Mouse (Mus musculus) midbrain, embryonic 10.5 days (tissue): Measurements from ENCODE around the gene Gfi1. TPM values are rescaled to one million over a fixed set of nuclear protein-coding genes. Genes with fewer than 3 reads are reported as not detected.

ENCODE experiments used
- DNase-seq: peaks from one replicate; pipeline ENCODE4 v3.0.0-alpha.2; 2017; ENCODE audit warnings: low spot score
- H3K27ac ChIP-seq: fragments of 300-500 bp; sonication (generic); replicated peaks from 2 replicates; pipeline ENCODE4 v1.5.1; 2016; ENCODE audit warnings: mild to moderate bottlenecking
- H3K27me3 ChIP-seq: fragments of 300-500 bp; sonication (generic); 2 replicates; pipeline ENCODE4 v1.6.1; 2016; ENCODE audit warnings: low read depth, mild to moderate bottlenecking; ENCODE audit not compliant: poor library complexity, severe bottlenecking
- H3K36me3 ChIP-seq: fragments of 300-500 bp; sonication (generic); 2 replicates; pipeline ENCODE4 v1.6.1; 2016; ENCODE audit warnings: mild to moderate bottlenecking, moderate library complexity
- H3K4me1 ChIP-seq: fragments of 300-500 bp; sonication (generic); 2 replicates; pipeline ENCODE4 v1.6.1; 2016
- H3K4me3 ChIP-seq: fragments of 300-500 bp; sonication (generic); 2 replicates; pipeline ENCODE4 v1.5.1; 2016; ENCODE audit warnings: mild to moderate bottlenecking, moderate library complexity
- H3K9me3 ChIP-seq: fragments of 300-500 bp; sonication (generic); replicated peaks from 2 replicates; pipeline ENCODE4 v1.6.1; 2016; ENCODE audit warnings: mild to moderate bottlenecking
- WGBS: fragments of 180-500 bp; shearing (Covaris S2); methylation state at CpG from one replicate; pipeline ENCODE4 v1.1.7; 2016; 5-methylcytosine and 5-hydroxymethylcytosine counted together
- polyA plus RNA-seq: library from polyadenylated mRNA; unstranded; fragments of >200 nt; fragmentation: Nextera tagmentation; extraction: Ambion mirVana; gene quantifications from 2 replicates; pipeline ENCODE4 v1.2.1, GENCODE M21; 2016

The Gfi1 gene
- polyA plus RNA-seq = not detected in 2 replicates

GRCm38 (mm10) chr5:107725435-107726261 is at the start of gene Gfi1:
TSS of gene Gfi1 (minus strand) at chr5:107726036.
- DNase-seq = peak; percentile 57
- Histone ChIP-seq H3K4me1 (peaks cover 54% of the 10 kb centered on the region), H3K27me3 (peaks cover 100% of the 10 kb centered on the region), H3K4me3 (peak within 1 kb of the TSS; percentile 48), H3K36me3 (no peaks in the 10 kb centered on the region), H3K27ac (no peak within 1 kb of the TSS; the same call in 1 of the 2 replicates), H3K9me3 (no peaks in the 10 kb centered on the region)
- WGBS = under 1% methylated on average over 41 of the region's 41 CpGs

DNA sequence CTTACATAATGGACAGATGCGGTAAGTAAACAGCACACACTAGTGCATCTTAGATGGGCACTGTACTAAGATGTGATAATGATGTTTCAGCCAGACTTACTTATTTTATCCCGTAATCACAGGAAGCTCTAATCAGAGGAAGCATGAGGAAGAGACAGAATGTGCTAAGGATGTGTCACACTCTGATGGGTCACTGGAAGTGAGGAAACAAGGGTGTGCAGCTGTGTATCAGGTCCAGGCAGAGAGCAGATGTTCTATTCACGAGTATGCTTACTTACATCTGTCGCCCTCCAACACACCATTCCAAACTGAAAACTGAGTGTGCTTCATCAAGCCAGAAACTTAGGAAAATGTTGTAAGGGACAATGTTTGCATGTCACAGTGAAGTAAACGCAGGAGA is 46.2 kb upstream of the Gfi1 start:
- Histone ChIP-seq H3K36me3 (peaks cover 14% of the 10 kb centered on the region), H3K27ac (no peak overlapping the region), H3K9me3 (peaks cover 8% of the 10 kb centered on the region), H3K4me3 (no peak overlapping the region), H3K27me3 (no peaks in the 10 kb centered on the region), H3K4me1 (no peaks in the 10 kb centered on the region)
- WGBS = 91% methylated on average over 5 of the region's 5 CpGs
- no peak for DNase-seq

DNA sequence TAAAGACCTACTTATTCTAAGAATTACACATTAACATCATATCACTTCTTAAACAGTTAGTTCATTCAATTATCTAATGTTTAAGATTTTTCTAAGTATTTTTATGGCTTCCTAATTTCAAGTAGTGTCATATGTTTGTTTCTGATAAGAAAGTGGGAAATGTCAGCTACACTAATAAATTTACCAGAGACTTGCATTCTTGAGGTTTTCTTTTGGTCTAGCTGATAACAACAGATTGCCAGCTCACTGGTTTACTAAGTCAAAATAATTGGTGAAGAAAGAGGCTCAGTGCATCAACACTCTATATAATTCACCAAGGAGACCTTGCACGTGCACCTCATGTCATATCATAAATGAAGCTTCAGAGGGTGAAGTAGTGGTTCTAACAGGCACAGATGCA is 42.4 kb upstream of the Gfi1 start:
- H3K27ac ChIP-seq = no peak overlapping the region
- no peaks in the 10 kb centered on the region for H3K4me1 ChIP-seq
- no peak overlapping the region for H3K4me3 ChIP-seq
- 98% methylated on average over 1 of the region's 1 CpGs for WGBS
- peaks cover 17% of the 10 kb centered on the region for H3K36me3 ChIP-seq
- DNase-seq = no peak
- peaks cover 8% of the 10 kb centered on the region for H3K9me3 ChIP-seq
- H3K27me3 ChIP-seq = no peaks in the 10 kb centered on the region

DNA sequence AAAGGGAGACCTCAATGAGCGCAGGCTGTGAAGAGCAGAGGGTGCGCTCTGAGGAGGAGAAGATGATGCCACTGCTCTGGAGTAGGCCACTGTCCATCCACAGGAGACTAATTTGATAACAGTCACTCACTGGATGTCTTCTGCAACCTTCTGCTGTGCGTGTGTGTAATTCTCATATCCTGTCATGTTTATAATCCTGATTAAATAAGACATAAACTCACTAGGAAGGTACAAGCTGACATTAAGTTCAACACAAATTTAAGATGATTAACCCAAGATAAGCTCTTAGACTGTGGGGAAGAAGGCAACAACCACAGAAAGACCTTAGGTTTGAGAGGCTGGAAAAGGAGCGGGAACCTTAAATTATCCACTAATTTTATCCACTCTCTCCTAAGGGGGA is 40.1 kb upstream of the Gfi1 start:
- Histone ChIP-seq H3K27me3 (no peaks in the 10 kb centered on the region), H3K4me1 (no peaks in the 10 kb centered on the region), H3K9me3 (peaks cover 8% of the 10 kb centered on the region), H3K4me3 (no peak overlapping the region), H3K36me3 (peaks cover 20% of the 10 kb centered on the region), H3K27ac (no peak overlapping the region)
- 95% methylated on average over 4 of the region's 4 CpGs for WGBS
- DNase-seq = no peak

- H3K4me3 ChIP-seq = no peak overlapping the region
- no peaks in the 10 kb centered on the region for H3K27me3 ChIP-seq
- peaks cover 20% of the 10 kb centered on the region for H3K36me3 ChIP-seq
- 94% methylated on average over 1 of the region's 1 CpGs for WGBS
- H3K4me1 ChIP-seq = no peaks in the 10 kb centered on the region
- peaks cover 8% of the 10 kb centered on the region for H3K9me3 ChIP-seq
- no peak for DNase-seq
- H3K27ac ChIP-seq = no peak overlapping the region
Measured at GRCm38 (mm10) chr5:107764486-107764885, 38.6 kb upstream of the Gfi1 start.

DNA sequence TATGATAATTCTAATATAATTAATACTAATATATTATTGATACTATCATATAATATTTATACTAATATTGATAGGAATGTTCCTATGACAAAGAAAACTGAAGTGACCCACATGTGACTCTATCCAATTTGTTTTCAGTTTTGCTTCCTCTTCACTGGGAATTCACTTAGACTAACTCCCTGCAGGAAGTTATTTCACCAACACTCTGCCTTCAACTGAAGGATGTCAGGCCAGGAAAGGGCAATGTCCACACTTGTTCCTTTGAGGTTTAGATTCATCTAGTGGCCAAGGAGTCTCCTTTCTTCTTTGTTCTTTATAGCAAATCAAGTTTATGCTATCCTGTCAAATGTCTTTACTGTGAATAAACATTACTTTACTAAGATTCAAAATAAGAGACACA is 37.8 kb upstream of the Gfi1 start:
- peaks cover 8% of the 10 kb centered on the region for H3K9me3 ChIP-seq
- no peak for DNase-seq
- H3K27me3 ChIP-seq = no peaks in the 10 kb centered on the region
- no peak overlapping the region for H3K4me3 ChIP-seq
- H3K27ac ChIP-seq = no peak overlapping the region
- H3K4me1 ChIP-seq = no peaks in the 10 kb centered on the region
- peaks cover 20% of the 10 kb centered on the region for H3K36me3 ChIP-seq

GRCm38 (mm10) chr5:107759121-107759520 is 33.3 kb upstream of the Gfi1 start:
- Histone ChIP-seq H3K27me3 (no peaks in the 10 kb centered on the region), H3K9me3 (no peaks in the 10 kb centered on the region), H3K4me1 (no peaks in the 10 kb centered on the region), H3K36me3 (peaks cover 10% of the 10 kb centered on the region; the same call in 1 of the 2 replicates), H3K27ac (no peak overlapping the region), H3K4me3 (no peak overlapping the region)
- 77% methylated on average over 5 of the region's 5 CpGs for whole genome bisulfite sequencing
- DNase-seq = no peak

- no peak overlapping the region for H3K4me3 ChIP-seq
- H3K27ac ChIP-seq = no peak overlapping the region
- no peaks in the 10 kb centered on the region for H3K27me3 ChIP-seq
- no peaks in the 10 kb centered on the region for H3K4me1 ChIP-seq
- 73% methylated on average over 2 of the region's 2 CpGs for WGBS
- no peaks in the 10 kb centered on the region for H3K9me3 ChIP-seq
- DNase-seq = no peak
- H3K36me3 ChIP-seq = peaks cover 10% of the 10 kb centered on the region; the same call in 1 of the 2 replicates
Measured at GRCm38 (mm10) chr5:107756072-107756471, 30.2 kb upstream of the Gfi1 start.

- 94% methylated on average over 1 of the region's 1 CpGs for WGBS
- no peak for DNase-seq
- Histone ChIP-seq H3K4me1 (peaks cover 11% of the 10 kb centered on the region), H3K4me3 (no peak overlapping the region), H3K9me3 (no peaks in the 10 kb centered on the region), H3K27ac (no peak overlapping the region), H3K27me3 (no peaks in the 10 kb centered on the region), H3K36me3 (peaks cover 10% of the 10 kb centered on the region; the same call in 1 of the 2 replicates)
Measured at GRCm38 (mm10) chr5:107754740-107755139, 28.9 kb upstream of the Gfi1 start.

- Histone ChIP-seq H3K27me3 (no peaks in the 10 kb centered on the region), H3K4me1 (peaks cover 16% of the 10 kb centered on the region), H3K27ac (no peak overlapping the region), H3K9me3 (no peaks in the 10 kb centered on the region), H3K36me3 (peaks cover 10% of the 10 kb centered on the region; the same call in 1 of the 2 replicates), H3K4me3 (no peak overlapping the region)
- DNase-seq = no peak
- WGBS = 97% methylated on average over 7 of the region's 7 CpGs
Measured at GRCm38 (mm10) chr5:107753656-107754055, 27.8 kb upstream of the Gfi1 start.

GRCm38 (mm10) chr5:107749229-107749916 is 23.5 kb upstream of the Gfi1 start:
- 80% methylated on average over 9 of the region's 9 CpGs for WGBS
- no peak overlapping the region for H3K27ac ChIP-seq
- no peaks in the 10 kb centered on the region for H3K27me3 ChIP-seq
- DNase-seq = no peak
- H3K36me3 ChIP-seq = peaks cover 9% of the 10 kb centered on the region; the same call in 1 of the 2 replicates
- H3K9me3 ChIP-seq = no peaks in the 10 kb centered on the region
- H3K4me1 ChIP-seq = peaks cover 16% of the 10 kb centered on the region
- no peak overlapping the region for H3K4me3 ChIP-seq

DNA sequence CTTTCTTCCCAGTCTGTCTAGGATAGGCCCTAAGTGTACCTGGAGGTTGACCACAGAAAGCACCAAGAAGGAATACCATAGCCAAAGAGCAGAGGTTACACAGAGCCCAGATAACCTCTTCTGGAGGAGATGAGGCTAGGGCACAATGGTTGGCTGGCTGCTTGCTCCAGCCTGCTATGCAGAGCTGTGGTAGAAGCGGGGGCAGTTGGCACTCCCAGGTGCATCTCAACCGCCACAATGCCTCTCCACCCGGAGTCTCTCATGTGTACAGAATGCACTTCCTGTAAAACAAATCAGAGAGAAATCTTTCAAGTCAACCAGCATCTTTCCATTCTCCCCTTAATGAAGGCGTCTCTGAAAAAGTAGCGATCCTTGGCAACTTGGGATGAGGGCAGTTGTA is 13.2 kb upstream of the Gfi1 start:
- WGBS = 97% methylated on average over 5 of the region's 5 CpGs
- no peak overlapping the region for H3K27ac ChIP-seq
- no peak for DNase-seq
- H3K4me3 ChIP-seq = no peak overlapping the region
- H3K36me3 ChIP-seq = 0 out of 2 replicates have a peak, but pooled peaks cover 2% of the 10 kb centered on the region
- H3K4me1 ChIP-seq = no peaks in the 10 kb centered on the region
- no peaks in the 10 kb centered on the region for H3K9me3 ChIP-seq
- no peaks in the 10 kb centered on the region for H3K27me3 ChIP-seq

GRCm38 (mm10) chr5:107738296-107738695 is 12.5 kb upstream of the Gfi1 start:
- no peaks in the 10 kb centered on the region for H3K27me3 ChIP-seq
- WGBS = 90% methylated on average over 3 of the region's 3 CpGs
- no peaks in the 10 kb centered on the region for H3K9me3 ChIP-seq
- no peak for DNase-seq
- 0 out of 2 replicates have a peak, but pooled peaks cover 2% of the 10 kb centered on the region for H3K36me3 ChIP-seq
- H3K4me1 ChIP-seq = no peaks in the 10 kb centered on the region
- H3K27ac ChIP-seq = no peak overlapping the region
- H3K4me3 ChIP-seq = no peak overlapping the region
